Mouse (Mus musculus) kidney, adult 2 months (tissue): ENCODE data around the gene Cdhr4.

ENCODE experiments used
- CTCF ChIP-seq: fragments of 200-500 bp; conservative IDR thresholded peaks from 2 replicates; pipeline ENCODE4 v1.5.1; 2011; ENCODE audit warnings: low read depth, mild to moderate bottlenecking, control low read depth, low read length, moderate library complexity, mixed read lengths; ENCODE audit not compliant: insufficient read depth, insufficient read length
- POLR2A ChIP-seq: fragments of 200-500 bp; IDR thresholded peaks from one replicate; pipeline ENCODE4 v1.6.1; 2011; ENCODE audit warnings: low read depth, low read length, control low read depth

DNA sequence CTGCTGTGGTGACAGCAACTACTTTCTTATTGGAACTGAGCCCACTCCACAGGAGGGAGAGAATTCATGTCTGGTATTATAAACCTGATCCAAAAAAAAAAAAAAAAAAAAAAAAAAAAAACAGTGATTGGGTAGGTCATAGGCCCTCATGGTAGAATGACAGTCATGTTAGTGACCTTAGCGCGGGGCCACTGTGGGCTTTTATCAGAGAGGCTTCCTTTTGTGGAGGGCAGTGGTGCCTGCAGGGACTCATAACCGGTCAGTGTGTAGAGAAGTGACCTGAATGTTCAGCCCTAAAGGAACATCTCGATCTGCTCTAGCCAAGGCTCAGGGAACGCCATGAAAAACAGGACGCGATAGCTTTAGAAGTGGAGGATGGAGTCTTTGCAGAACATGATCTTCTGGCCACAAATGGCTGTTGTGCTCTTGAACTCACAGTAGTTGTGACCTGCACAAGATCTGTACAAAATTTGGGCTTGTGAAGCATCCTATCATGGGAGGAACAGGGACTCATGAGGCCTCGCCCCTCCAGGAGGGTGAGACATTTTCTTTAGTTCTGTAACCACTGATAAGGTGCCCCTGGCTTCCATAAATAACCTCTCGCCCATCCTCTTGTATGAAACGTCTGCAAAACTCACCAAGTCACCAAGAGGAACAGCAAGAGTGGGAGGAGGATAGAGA lies 17.7 kb upstream of the Cdhr4 start:
- TF ChIP-seq CTCF = no peak
- TF ChIP-seq POLR2A = no peak
